Mouse (Mus musculus) lung, adult 2 months (tissue): ENCODE results near the gene Nif3l1.

Experiments
- CTCF ChIP-seq: fragments of 200-500 bp; IDR thresholded peaks from 2 replicates; pipeline ENCODE4 v1.5.1; 2011; ENCODE audit warnings: mild to moderate bottlenecking, low read length, control low read depth; ENCODE audit not compliant: insufficient read depth
- POLR2A ChIP-seq: fragments of 200-500 bp; IDR thresholded peaks from 2 replicates; pipeline ENCODE4 v1.6.1; 2011; ENCODE audit warnings: low read depth, mild to moderate bottlenecking, control low read depth, low read length, borderline replicate concordance; ENCODE audit errors: extremely low read depth

DNA sequence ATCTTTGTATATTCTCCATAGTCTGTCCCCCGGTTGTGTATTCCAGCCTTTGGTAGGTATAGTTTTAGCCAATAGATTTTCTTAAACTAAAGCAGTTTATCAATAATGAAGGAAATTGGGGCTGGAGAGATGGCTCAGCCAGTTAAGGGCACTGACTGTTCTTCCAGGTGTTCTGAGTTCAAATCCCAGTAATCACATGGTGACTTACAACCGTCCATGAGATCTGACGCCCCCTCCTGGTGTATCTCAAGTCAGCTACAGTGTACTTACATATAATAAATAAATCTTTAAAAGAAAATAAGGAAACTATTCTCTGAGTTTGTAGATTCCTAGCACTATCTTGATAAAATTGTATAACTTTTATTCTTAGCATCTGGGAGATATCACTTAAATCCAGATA lies 49.6 kb upstream of the Nif3l1 start:
- TF ChIP-seq CTCF (no peak), POLR2A (no peak)
